Mouse (Mus musculus): ENCODE data around the gene Lrch3.

DNA sequence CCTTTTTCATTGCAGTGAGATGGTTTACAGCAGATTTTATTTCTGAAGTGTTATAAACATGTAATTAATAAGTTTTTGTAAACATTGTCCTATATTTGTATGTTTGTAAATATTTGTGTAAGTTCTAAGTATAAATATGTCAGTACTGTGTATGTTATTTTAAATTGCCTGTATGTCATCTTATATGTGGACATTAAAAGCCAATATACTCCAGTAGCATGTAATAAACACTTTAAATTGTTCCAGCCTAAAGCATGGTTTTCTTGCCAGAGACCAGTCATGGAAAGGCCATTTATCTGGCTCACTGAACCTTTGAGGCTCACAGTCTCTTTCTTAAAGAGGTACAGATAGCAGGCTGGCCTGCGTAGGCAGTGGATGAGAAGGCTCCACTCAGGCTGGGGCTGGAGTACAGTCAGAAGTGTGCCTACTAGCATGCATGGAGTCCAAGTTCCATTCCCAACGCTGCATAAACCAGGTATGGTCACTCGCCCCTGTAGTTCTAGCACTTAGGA lies 101.6 kb downstream of the Lrch3 start:
- TF ChIP-seq CTCF (IDR thresholded peaks at IDR 0.05; ENCODE audit: low read depth, low read length), result no peak
- no peak for TF ChIP-seq EP300 (IDR thresholded peaks at IDR 0.05; ENCODE audit: insufficient read depth, low read depth, low read length)
- no peak for TF ChIP-seq POLR2A (IDR thresholded peaks at IDR 0.05; ENCODE audit: insufficient read depth, low read length)
